Mouse (Mus musculus): ENCODE results near the gene Cntn3. TPM values are rescaled to one million over a fixed set of nuclear protein-coding genes. Genes with fewer than 3 reads are reported as not detected.

The Cntn3 gene
- total and polyA plus RNA-seq, 2 experiments from 2014 or later = 0.04 to 0.14 TPM

DNA sequence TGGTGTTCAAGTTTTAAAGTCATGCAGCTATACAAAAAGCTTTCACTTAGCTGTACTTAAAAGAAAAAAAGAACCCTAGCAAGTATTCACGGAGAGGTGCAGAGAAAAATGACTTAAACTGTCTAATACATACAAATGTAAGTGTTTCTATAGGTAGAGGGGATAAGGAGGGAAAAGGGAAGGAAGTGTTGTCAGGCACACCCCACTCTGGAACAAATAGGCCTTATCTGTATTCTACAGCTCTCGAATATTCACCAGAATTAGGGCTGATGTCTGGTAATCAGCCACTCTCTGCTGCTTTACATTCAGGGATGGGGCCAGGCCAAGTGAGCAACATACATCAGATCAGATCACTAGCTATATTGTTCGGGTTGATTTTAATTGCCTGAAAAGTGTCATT lies 16.4 kb downstream of the Cntn3 start:
- no peaks in the 10 kb centered on the region for H3K9me3 ChIP-seq (replicated peaks; ENCODE audit: control insufficient read depth, low read length)
- no peaks in the 10 kb centered on the region for H3K36me3 ChIP-seq (replicated peaks; ENCODE audit: control insufficient read depth, insufficient read depth, low read length)
- no peak overlapping the region for H3K9ac ChIP-seq (replicated peaks; ENCODE audit: low read depth, low read length)
- no peak for ATAC-seq (ENCODE audit: insufficient read depth, low read depth)
- H3K4me1 ChIP-seq (ENCODE audit: control insufficient read depth, insufficient read depth) = no peaks in the 10 kb centered on the region
- WGBS = 37% methylated on average over 3 of the region's 3 CpGs
- DNase-seq (ENCODE audit: low spot score) = no peak
- no peak overlapping the region for H3K27ac ChIP-seq (ENCODE audit: low read depth)
- no peak overlapping the region for H3K4me3 ChIP-seq (ENCODE audit: low read depth, low read length)
- no peak for TF ChIP-seq CTCF (IDR thresholded peaks at IDR 0.05; ENCODE audit: low read depth)
- H3K27me3 ChIP-seq (ENCODE audit: control insufficient read depth, insufficient read depth, low read length) = no peaks in the 10 kb centered on the region
- H3K4me2 ChIP-seq (ENCODE audit: low read depth, low read length) = no peak overlapping the region

DNA sequence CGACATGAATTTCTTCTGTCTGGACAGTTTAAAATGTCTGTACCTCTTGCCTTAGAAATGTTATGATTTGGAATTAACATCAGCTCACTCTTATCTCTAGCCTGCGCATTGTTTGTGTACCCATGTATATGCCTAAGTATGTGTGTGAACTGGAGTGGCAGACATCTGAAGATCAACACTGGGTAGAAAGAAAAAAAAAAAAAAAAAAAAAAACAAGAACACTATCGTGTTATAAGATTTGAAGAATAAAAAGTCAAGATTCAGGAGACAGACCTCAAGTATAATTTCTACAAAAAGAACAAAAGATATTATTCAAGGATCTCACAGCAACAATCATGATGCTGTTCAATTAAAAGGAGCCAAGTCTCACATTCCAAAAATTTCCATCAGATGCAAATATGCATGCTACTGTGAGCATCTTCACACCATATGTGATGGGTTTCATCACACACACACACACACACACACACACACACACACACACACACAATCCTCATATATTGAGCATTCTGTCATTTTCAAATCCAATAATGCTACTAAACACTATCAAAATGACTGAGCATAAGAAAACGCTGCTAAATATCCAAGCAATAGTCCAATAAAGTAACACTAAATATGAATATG lies 17.0 kb downstream of the Cntn3 start:
- Histone ChIP-seq H3K27me3 (ENCODE audit: control insufficient read depth, insufficient read depth, low read length) (no peaks in the 10 kb centered on the region), H3K4me1 (ENCODE audit: control insufficient read depth, insufficient read depth) (no peaks in the 10 kb centered on the region), H3K36me3 (replicated peaks; ENCODE audit: control insufficient read depth, insufficient read depth, low read length) (no peaks in the 10 kb centered on the region), H3K4me2 (ENCODE audit: low read depth, low read length) (no peak overlapping the region), H3K9ac (replicated peaks; ENCODE audit: low read depth, low read length) (no peak overlapping the region), H3K27ac (ENCODE audit: low read depth) (no peak overlapping the region), H3K9me3 (replicated peaks; ENCODE audit: control insufficient read depth, low read length) (no peaks in the 10 kb centered on the region), H3K4me3 (ENCODE audit: low read depth, low read length) (no peak overlapping the region)
- TF ChIP-seq CTCF (IDR thresholded peaks at IDR 0.05; ENCODE audit: low read depth) (no peak), EP300 (IDR thresholded peaks at IDR 0.05; ENCODE audit: low read depth) (no peak)
- ATAC-seq (ENCODE audit: insufficient read depth, low read depth) (no peak), DNase-seq (ENCODE audit: low spot score) (no peak)
- WGBS = 77% methylated on average over 4 of the region's 4 CpGs

DNA sequence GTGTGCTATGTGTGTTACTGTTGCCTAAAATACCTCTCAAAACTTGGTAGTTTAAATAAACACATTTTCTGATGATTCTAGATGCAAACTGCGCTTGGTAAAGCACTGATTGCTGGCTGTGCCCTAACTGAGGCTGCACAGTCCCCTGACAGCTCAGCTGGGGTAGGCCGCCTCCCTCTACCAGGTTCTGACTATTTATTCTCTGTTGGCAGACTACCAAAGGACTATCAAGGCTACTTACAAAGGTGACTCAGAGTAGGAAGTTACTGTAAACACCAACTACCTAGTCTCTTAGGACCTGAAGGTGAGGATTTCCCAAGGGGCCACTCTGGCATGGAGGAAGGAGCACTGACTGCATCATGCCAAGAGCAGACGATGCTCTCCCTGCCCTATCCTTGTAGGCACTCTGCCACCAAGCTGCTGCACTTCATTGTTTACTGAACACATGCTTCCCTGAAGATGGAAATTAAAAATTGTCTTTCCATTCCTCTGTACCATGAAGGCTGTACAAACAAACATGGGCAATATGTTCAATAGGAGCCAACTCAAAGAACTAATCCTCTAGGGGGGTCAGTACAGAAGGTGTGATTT lies 17.7 kb downstream of the Cntn3 start:
- no peak overlapping the region for H3K27ac ChIP-seq (ENCODE audit: low read depth)
- no peak overlapping the region for H3K4me3 ChIP-seq (ENCODE audit: low read depth, low read length)
- DNase-seq (ENCODE audit: low spot score) (no peak), ATAC-seq (ENCODE audit: insufficient read depth, low read depth) (no peak)
- no peak overlapping the region for H3K4me2 ChIP-seq (ENCODE audit: low read depth, low read length)
- H3K36me3 ChIP-seq (replicated peaks; ENCODE audit: control insufficient read depth, insufficient read depth, low read length) = no peaks in the 10 kb centered on the region
- TF ChIP-seq CTCF (IDR thresholded peaks at IDR 0.05; ENCODE audit: low read depth) = no peak
- no peak for TF ChIP-seq EP300 (IDR thresholded peaks at IDR 0.05; ENCODE audit: low read depth)
- H3K9ac ChIP-seq (replicated peaks; ENCODE audit: low read depth, low read length) = no peak overlapping the region
- H3K27me3 ChIP-seq (ENCODE audit: control insufficient read depth, insufficient read depth, low read length) = no peaks in the 10 kb centered on the region
- H3K4me1 ChIP-seq (ENCODE audit: control insufficient read depth, insufficient read depth) = no peaks in the 10 kb centered on the region
- no peaks in the 10 kb centered on the region for H3K9me3 ChIP-seq (replicated peaks; ENCODE audit: control insufficient read depth, low read length)
- 62% methylated on average over 3 of the region's 3 CpGs for WGBS

DNA sequence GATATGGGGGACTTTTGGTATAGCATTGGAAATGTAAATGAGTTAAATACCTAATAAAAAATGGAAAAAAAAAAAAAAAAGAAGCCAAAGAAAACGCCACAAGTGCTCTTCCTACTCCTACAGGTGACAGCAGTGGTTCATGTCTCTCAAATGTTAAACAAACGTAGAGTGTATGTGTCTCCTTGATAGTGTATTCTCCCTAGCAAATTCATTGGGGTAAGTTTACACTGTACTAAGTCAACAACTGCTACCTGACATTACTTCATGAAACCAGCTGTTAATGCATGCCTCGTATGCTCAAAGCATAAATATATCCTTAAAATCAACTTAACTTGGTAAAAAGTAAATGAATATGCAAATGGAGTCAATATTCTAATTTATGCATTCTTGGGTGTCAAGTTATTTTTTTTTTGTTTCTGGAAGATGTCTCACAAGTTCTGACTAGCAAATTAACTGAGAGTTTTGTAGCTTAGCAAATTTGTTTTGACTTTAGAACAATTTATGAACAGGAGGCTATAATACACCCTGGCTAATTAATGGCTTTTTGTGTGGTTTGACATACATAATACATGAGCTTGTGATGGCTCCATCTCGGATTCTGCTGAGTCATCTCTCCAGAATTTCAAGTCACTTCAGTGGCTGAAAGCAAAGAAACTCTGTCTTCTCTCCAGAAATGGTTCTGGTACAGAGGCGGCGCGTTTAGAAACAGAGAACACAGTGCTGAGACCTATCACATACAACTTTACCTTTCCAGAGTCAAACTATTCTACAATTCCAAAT lies 31.1 kb downstream of the Cntn3 start:
- Histone ChIP-seq H3K9me3 (replicated peaks; ENCODE audit: control insufficient read depth, low read length) (no peaks in the 10 kb centered on the region), H3K27ac (ENCODE audit: low read depth) (no peak overlapping the region), H3K4me3 (ENCODE audit: low read depth, low read length) (no peak overlapping the region), H3K4me1 (ENCODE audit: control insufficient read depth, insufficient read depth) (no peaks in the 10 kb centered on the region), H3K36me3 (replicated peaks; ENCODE audit: control insufficient read depth, insufficient read depth, low read length) (no peaks in the 10 kb centered on the region), H3K4me2 (ENCODE audit: low read depth, low read length) (no peak overlapping the region), H3K9ac (replicated peaks; ENCODE audit: low read depth, low read length) (no peak overlapping the region), H3K27me3 (ENCODE audit: control insufficient read depth, insufficient read depth, low read length) (no peaks in the 10 kb centered on the region)
- 75% methylated on average over 7 of the region's 7 CpGs for WGBS
- ATAC-seq (ENCODE audit: insufficient read depth, low read depth) (no peak), DNase-seq (ENCODE audit: low spot score) (no peak)
- TF ChIP-seq EP300 (IDR thresholded peaks at IDR 0.05; ENCODE audit: low read depth) (no peak), CTCF (IDR thresholded peaks at IDR 0.05; ENCODE audit: low read depth) (no peak)

GRCm38 (mm10) chr6:102535599-102535998 lies 37.3 kb downstream of the Cntn3 start:
- Histone ChIP-seq H3K4me2 (ENCODE audit: low read depth, low read length) (no peak overlapping the region), H3K27ac (ENCODE audit: low read depth) (no peak overlapping the region), H3K27me3 (ENCODE audit: control insufficient read depth, insufficient read depth, low read length) (no peaks in the 10 kb centered on the region), H3K36me3 (replicated peaks; ENCODE audit: control insufficient read depth, insufficient read depth, low read length) (no peaks in the 10 kb centered on the region), H3K9me3 (replicated peaks; ENCODE audit: control insufficient read depth, low read length) (no peaks in the 10 kb centered on the region), H3K9ac (replicated peaks; ENCODE audit: low read depth, low read length) (no peak overlapping the region), H3K4me1 (ENCODE audit: control insufficient read depth, insufficient read depth) (no peaks in the 10 kb centered on the region), H3K4me3 (ENCODE audit: low read depth, low read length) (no peak overlapping the region)
- 58% methylated on average over 4 of the region's 4 CpGs for WGBS
- ATAC-seq (ENCODE audit: insufficient read depth, low read depth) (no peak), DNase-seq (ENCODE audit: low spot score) (no peak)
- TF ChIP-seq EP300 (IDR thresholded peaks at IDR 0.05; ENCODE audit: low read depth) = no peak
- no peak for TF ChIP-seq CTCF (IDR thresholded peaks at IDR 0.05; ENCODE audit: low read depth)

Data from heart, postnatal 0 days (tissue).